Mouse (Mus musculus): ENCODE results near the gene Dicer1. TPM values are rescaled to one million over a fixed set of nuclear protein-coding genes. Genes with fewer than 3 reads are reported as not detected.

Gene Dicer1
- polyA plus RNA-seq (2012; rRNA removed) = 6.9 and 8.6 TPM in 2 replicates

DNA sequence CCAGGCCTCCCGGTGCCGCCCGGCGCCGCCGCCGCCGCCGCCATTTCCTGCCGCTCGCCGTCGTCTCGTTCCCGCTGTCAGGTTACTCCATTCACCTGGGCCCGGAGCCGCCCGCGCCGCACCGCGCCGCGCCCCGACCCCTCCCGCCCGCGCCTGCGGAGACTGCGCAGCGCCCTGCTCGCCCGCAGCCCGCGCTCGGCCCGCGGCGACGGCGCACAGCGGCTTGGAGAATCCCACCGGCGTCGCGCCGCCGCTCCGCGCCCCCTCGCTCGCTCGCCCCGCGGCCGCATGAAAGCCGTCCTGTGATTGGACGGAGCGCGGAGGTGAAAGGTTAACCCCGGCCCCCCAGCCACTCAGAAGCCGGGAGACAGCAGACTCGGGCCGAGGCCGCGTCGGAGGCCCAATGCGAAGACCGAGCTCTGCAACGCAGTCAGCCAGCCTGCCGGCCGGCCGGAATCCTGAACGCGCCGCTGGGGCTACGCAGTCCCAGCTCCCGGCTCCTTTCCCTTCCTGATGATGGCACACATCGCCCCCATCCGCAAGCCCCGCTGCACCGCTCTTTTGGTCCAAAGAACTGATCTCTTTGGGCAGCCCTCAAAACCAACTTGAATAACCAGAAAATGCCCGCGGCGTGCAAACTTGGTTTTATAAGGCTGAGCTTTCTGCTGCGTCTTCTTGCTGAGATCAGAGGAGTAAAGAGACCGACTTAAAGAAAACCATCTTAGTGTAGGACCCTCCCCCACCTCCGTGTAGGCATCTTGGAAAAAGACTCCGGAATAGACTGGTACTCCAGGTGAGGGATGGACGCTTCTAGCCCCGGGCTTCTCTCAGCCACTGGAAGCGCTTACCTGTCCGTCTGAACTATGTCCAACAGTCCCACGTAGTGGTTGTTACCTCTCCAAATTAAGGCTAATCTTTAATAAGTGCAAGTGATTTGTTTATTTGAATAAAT is at the start of gene Dicer1:
Gene Dicer1 (minus strand): TSS at position 139 of the 952 bp plus-strand sequence.

Other genes with a start within 250 kb of the Dicer1 start
- 4.0 and 5.5 TPM in 2 replicates for gene Clmn, start 113.1 kb upstream of the Dicer1 start, polyA plus RNA-seq (2012; rRNA removed)

Data from ovary, adult 2 months (tissue).